Mouse (Mus musculus) T-cell, adult 2 months (primary cell): ENCODE results near the gene Pom121l12.

Experiments
- DNase-seq: peaks from one replicate; pipeline ENCODE4 v3.0.0; 2022; ENCODE audit warnings: low spot score

Gene Pom121l12

DNA sequence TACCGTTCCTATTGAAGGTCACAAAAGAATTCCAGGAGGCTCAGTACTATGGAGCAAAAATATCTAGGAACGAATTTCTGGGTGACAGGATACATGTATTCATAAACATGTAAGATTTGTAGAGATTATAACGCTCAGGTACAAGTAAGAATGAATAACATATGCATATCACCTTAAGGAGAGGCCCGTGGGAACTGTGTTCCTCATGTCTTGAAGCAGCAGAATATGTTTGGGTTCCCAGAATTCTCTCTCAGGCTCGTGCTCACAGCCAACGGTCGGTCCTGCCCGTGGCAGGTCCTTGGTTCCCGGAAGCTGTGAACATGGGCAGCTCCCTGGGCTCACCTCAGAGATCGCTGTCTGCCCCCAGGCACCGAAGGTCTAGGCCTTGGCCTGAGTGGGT lies at the start of gene Pom121l12:
Pom121l12 (plus strand) TSS at position 301 of the 400 bp plus-strand sequence.
- DNase-seq, result no peak

GRCm38 (mm10) chr11:14611859-14612258 lies 12.8 kb downstream of the Pom121l12 start:
- no peak for DNase-seq
